Mouse (Mus musculus): ENCODE measurements at regions not wholly inside any gene's neighbourhood (a gene's known extent, or its start where the extent isn't known, plus 50 kb on each side); places are given as distances from the start of the nearest gene placed in this dataset.
A peak's percentile ranks its signal among the peaks of the same experiment; 100 is the strongest.

DNA sequence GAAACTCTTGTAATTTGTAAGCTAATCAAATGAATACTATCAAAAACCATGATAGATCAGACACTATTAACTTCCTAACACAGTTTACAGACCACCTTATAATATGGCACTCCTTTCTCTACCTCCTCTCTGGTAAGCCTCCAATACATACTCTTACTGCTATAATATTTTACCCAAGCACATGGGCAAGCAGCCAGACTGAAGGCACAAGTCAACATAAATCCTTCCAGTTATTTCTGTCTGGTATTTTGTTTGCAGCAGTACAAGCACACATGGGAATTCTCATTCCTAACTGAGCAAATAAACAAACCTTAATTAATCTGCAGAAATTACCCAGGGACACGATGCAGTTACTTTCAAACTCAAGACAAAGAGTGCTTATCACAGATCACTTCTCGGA is 210.7 kb upstream of the Zc3h12c start:
- DNase-seq (ENCODE audit: low spot score in 2 of 2), result no peak

GRCm38 (mm10) chr9:52377761-52378160 is 209.4 kb upstream of the Zc3h12c start:
- no peak for DNase-seq (ENCODE audit: low spot score in 2 of 2)

DNA sequence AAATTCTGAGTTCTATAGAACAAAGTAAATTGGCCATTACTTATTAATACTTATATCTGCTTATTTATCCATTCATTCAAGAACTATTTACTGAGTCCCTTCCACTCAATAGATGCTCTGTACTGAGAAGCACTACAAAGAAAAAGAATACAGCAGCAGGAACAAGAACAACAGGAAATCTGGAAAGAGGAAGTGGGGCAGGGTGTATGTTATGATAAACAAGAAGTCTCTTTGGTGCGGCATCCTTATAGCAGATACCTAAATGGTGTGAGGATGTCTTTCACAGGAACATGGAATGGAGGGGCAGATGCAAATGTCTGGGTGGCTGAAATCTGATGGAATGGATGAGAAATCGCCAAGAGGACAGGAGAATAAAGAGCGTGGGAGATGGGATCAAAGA is 208.5 kb upstream of the Zc3h12c start:
- DNase-seq (ENCODE audit: low spot score in 2 of 2), result no peak

- DNase-seq (ENCODE audit: low spot score in 2 of 2), result no peak
Measured at GRCm38 (mm10) chr9:52371296-52371695, 202.9 kb upstream of the Zc3h12c start.

GRCm38 (mm10) chr9:52368911-52369310 is 200.5 kb upstream of the Zc3h12c start:
- peak; percentile 11 to 21 for DNase-seq (ENCODE audit: low spot score in 2 of 2)

DNA sequence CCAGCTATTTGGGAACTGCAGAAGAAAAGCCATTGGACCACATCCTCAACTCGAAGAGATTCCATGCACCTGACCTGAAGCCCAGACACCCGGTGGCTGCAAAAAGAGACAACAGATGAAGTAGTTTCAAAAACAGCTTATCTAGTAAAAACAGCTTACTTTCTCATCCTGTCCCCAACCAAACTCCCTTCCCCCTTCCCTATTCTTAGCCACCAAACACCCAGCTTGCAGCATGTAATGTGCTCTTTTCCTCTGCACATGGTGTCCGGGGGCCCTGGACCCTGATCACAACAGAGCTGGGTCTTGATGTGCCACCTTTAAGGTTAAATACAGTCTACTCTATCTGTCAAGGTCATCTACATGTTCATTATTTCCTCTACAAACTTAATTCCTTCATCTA is 199.7 kb upstream of the Zc3h12c start:
- DNase-seq (ENCODE audit: low spot score in 2 of 2), result no peak

GRCm38 (mm10) chr9:52366046-52366445 is 197.7 kb upstream of the Zc3h12c start:
- no peak for DNase-seq (ENCODE audit: low spot score in 2 of 2)

DNA sequence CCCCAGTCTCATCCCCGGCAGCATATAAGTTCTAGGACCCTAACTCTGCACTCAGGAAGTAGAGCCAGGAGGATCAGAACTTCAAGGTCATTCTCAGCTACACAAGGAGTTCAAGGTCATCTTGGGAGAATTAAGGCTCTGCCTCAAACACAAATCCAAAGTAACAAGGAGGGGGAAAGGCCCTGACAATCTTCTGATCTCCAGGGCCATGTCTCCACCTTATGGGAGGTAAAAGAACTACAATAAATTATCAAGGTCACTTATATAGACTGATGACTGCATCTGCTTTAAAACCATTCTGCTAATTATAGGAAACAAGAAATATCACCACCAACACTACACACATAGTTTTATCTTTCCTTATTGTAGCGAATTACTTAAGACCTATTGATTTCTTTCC is 193.2 kb upstream of the Zc3h12c start:
- DNase-seq (ENCODE audit: low spot score in 2 of 2), result no peak

DNA sequence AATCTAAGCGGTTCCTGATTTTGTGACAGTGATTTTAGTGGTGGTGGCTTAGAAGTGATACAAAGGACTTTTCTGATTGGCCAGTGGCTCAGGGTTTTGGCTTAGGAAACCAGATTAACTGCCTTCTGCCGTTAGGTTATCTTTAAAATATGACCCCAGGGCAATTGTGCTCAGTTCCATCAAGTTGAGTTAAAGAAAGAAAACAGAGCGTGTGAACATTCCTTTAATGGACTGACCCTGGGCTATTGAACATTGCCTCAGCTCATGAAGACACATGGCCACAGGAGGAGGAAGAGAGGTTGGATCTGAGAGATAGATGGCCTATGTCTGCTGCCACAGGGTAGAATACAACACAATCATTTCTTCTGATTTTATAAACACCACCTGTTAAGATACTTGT is 191.0 kb upstream of the Zc3h12c start:
- no peak for DNase-seq (ENCODE audit: low spot score in 2 of 2)

DNA sequence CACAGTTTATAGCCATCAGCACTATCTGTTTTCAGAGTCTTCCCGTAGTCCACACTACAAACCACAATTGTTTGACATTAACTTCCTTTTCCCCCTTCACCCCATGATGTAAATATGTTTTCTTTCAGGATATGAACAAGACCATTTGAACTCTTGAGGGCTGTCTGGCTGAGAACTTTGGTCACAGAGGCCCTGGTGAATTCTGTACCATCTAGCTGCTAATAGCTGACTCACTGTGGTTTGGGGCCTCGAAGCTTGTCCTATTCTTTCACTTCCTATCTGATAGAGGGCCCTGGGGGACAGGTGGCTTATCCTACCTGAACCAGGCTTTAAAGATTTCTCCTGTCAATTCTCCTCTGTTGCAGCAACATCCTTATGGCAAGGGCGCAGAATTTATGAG is 188.2 kb upstream of the Zc3h12c start:
- DNase-seq (ENCODE audit: low spot score in 2 of 2), result no peak

GRCm38 (mm10) chr9:52355187-52355982 is 187.0 kb upstream of the Zc3h12c start:
- no peak for DNase-seq (ENCODE audit: low spot score in 2 of 2)

- no peak for DNase-seq (ENCODE audit: low spot score in 2 of 2)
Measured at GRCm38 (mm10) chr9:52348536-52349527, 180.5 kb upstream of the Zc3h12c start.

DNA sequence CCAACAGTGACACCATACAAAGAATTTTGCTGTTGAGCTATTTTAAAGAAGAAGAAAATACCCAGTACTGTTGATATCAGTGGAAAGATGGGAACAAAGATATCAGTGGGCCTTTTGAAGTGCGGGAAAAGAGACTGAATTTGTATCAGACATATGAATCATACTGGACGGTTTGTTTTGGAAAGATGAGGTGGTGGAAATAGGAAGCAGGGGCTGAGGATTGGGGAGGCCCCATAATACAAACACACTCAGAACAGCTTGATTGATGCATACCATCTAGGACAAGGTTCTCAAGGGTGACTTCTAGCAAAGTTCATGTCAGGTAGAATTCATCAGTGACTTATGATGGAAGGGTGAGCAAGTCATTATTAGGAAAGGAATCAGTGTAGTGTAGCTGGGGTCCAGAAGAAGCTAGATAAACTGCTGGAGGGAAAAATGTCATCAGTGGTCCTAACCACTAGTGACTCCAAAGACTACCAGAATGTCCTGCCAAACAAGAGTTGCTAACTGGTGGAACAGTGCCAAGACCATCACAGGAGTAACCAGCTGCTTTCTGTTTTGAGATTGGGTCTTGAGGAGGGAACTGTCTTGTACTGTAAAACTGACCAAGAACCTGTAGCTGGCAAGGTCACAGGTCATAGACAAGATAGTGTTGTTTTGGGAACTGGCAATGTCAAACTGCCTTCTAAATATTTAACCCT is 176.0 kb upstream of the Zc3h12c start:
- no peak for DNase-seq (ENCODE audit: low spot score in 2 of 2)

DNA sequence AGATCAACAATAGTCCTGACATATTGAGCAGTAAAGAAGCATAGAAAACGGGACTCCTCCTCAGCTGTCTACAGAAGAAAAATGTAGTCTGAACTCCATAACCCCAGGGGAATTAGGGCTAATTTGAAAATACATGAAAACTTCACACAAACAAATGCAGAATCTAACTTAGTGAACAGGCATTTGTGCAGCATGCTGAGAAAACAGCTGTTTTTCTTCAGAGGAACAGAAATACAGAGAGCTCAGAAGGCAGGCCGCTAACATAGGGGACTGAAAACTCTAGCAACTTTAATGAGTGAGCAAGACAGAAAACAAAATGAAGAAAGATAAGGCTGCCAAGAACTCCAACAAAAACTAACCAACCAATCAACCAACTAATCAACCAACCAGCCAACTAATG is 172.7 kb upstream of the Zc3h12c start:
- DNase-seq (ENCODE audit: low spot score in 2 of 2), result no peak

- peak in 1 of 2 experiments; percentile 3 for DNase-seq (ENCODE audit: low spot score in 2 of 2)
Measured at GRCm38 (mm10) chr9:52337786-52338322, 169.5 kb upstream of the Zc3h12c start.

GRCm38 (mm10) chr9:52334767-52335166 is 166.4 kb upstream of the Zc3h12c start:
- no peak for DNase-seq (ENCODE audit: low spot score in 2 of 2)

DNA sequence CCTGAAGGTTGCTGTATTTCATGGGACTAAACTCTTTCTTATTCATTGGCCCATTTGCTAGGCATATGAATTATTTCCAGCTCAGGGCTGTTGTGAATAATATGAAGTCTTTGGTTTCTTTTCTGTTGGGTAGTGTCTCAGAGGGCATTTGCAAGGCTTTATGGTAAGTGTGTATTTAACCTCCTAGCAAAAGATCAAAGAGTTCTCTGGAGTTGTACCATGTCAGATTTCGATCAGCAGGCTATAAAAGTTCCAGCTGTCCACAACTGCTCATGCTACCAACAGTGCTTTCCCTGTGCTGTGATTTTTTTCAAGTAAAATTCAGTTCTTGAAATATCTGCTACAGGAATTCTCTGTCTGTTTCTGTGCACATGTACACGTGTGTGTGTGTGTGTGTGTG is 165.5 kb upstream of the Zc3h12c start:
- no peak for DNase-seq (ENCODE audit: low spot score in 2 of 2)

DNA sequence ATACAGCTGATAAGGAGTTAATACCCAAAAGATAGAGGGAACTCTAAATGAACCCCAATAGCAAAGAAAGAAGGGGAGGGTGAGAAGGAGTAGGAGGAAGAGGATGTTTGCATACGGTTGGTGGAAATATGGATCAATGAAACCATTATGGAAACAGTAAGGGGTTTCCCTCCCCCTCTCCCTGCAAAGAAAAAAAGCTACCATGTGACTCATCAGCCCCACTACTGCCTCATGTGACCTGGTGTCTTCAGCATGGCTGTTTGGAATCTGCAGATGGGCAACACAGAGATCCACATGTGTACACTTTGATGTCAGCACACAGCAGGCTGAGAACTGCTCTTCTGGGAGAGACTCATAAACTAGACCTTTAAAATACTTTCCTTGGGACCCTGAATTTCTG is 163.4 kb upstream of the Zc3h12c start:
- no peak for DNase-seq (ENCODE audit: low spot score in 2 of 2)

GRCm38 (mm10) chr9:52330652-52331051 is 162.3 kb upstream of the Zc3h12c start:
- DNase-seq (ENCODE audit: low spot score in 2 of 2), result no peak

- no peak for DNase-seq (ENCODE audit: low spot score in 2 of 2)
Measured at GRCm38 (mm10) chr9:52324347-52324746, 156.0 kb upstream of the Zc3h12c start.

- DNase-seq (ENCODE audit: low spot score in 2 of 2), result no peak
Measured at GRCm38 (mm10) chr9:52323757-52324156, 155.4 kb upstream of the Zc3h12c start.
